Mouse (Mus musculus) ES-Bruce4 (cell line): ENCODE measurements at regions not wholly inside any gene's neighbourhood (a gene's known extent, or its start where the extent isn't known, plus 50 kb on each side); places are given as distances from the start of the nearest gene placed in this dataset.
A peak's percentile ranks its signal among the peaks of the same experiment; 100 is the strongest.

ENCODE experiments used
- CTCF ChIP-seq: IDR thresholded peaks from one replicate; pipeline ENCODE4 v1.8.1; 2011; ENCODE audit warnings: low read depth, low read length
- EP300 ChIP-seq: IDR thresholded peaks from 2 replicates; pipeline ENCODE4 v1.6.1; 2011; ENCODE audit warnings: low read depth, low read length; ENCODE audit not compliant: insufficient read depth
- POLR2A ChIP-seq: IDR thresholded peaks from one replicate; pipeline ENCODE4 v1.8.1; 2011; ENCODE audit warnings: low read length; ENCODE audit not compliant: insufficient read depth

DNA sequence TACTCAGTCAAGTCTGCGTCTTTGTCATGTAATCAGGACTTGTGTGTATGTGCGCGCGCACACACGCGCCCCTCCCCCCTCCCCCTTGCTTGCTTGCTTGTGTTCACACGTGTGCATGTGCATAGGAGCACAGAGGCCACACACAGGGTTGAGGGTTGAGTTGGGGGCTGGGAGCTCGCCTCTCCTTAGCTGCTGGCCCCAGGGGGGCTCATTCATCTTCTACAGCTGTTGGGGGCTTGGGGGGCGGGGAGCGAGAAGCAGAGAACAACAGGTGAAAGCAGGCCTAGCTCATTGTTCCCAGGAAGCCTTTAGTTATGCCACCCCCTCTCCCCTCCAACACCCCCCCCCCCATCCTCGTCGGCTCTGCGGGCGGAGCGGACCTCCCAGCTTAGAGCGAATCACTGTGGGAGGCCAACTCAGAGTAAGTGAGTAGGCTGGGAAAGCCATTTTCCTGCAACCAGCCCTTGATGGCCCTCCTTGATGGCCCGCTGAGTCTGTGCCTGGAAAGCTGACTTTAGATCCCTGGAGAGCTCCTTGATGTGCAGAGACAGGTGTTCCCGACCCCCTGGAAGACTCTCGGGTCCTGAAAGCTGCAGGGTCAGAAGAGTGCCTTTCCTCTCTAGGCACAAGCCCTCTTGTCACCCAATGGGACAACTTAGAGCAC, 78.8 kb downstream of the Asb13 start:
- TF ChIP-seq CTCF (no peak), POLR2A (no peak), EP300 (peak; percentile 63; the same call in 1 of the 2 replicates)
